Mouse (Mus musculus) heart, adult 10 weeks (tissue): ENCODE results near the gene Ptov1. TPM values are rescaled to one million over a fixed set of nuclear protein-coding genes. Genes with fewer than 3 reads are reported as not detected.

Source experiments
- polyA plus RNA-seq: library from polyadenylated mRNA; stranded (reverse); fragments of 350-450 nt; fragmentation: Illumina TruSeq; extraction: RNeasy Lipid Tissue Mini Kit (QIAGEN cat#74804); gene quantifications from one replicate; pipeline ENCODE4 v1.2.3, GENCODE M21; 2014; ENCODE audit warnings: low read depth, low replicate concordance

Ptov1 gene
- polyA plus RNA-seq, result 169 TPM

GRCm38 (mm10) chr7:44869697-44870528, at the start of gene Ptov1:
Gene Ptov1 (minus strand): TSS chr7:44869788.

GRCm38 (mm10) chr7:44895593-44896434, 26.2 kb upstream of the Ptov1 start, which contains the start of gene Fuz:
Gene Fuz (plus strand): TSS chr7:44896079.

GRCm38 (mm10) chr7:44892276-44892921, 22.8 kb upstream of the Ptov1 start, which contains the start of gene Med25:
Gene Med25 (minus strand): TSS chr7:44892712.

GRCm38 (mm10) chr7:44857042-44857552, 12.5 kb downstream of the Ptov1 start, which contains the start of gene Pnkp:
Gene Pnkp (plus strand): TSS chr7:44857139.

GRCm38 (mm10) chr7:44848561-44849415, 20.8 kb downstream of the Ptov1 start, which contains the start of the genes Akt1s1 and Tbc1d17:
Gene Akt1s1 (plus strand): TSS chr7:44848991.
Gene Tbc1d17 (minus strand): TSS chr7:44849079.

GRCm38 (mm10) chr7:44816470-44817021, 53.0 kb downstream of the Ptov1 start, which contains the start of gene Atf5:
Gene Atf5 (minus strand): TSS chr7:44816658.

GRCm38 (mm10) chr7:44815721-44816469, 53.7 kb downstream of the Ptov1 start, which contains the start of the genes Nup62 and Il4i1:
Gene Nup62 (plus strand): TSS chr7:44816088.
Gene Il4i1 (plus strand): TSS chr7:44816387.

Other genes starting within 250 kb of the Ptov1 start
- gene Myh14, start 198.9 kb downstream of the Ptov1 start, polyA plus RNA-seq, result 60.7 TPM
- gene Izumo2, start 161.0 kb downstream of the Ptov1 start, polyA plus RNA-seq, result not detected
- gene Vrk3, start 121.4 kb downstream of the Ptov1 start, polyA plus RNA-seq, result 27.0 TPM
- not detected for gene Zfp473, start 118.7 kb downstream of the Ptov1 start, polyA plus RNA-seq
- gene Nup62, start 53.7 kb downstream of the Ptov1 start, polyA plus RNA-seq, result 26.2 TPM
- 0.26 TPM for gene Il4i1, start 53.4 kb downstream of the Ptov1 start, polyA plus RNA-seq
- 50.1 TPM for gene Atf5, start 53.1 kb downstream of the Ptov1 start, polyA plus RNA-seq
- gene Akt1s1, start 20.8 kb downstream of the Ptov1 start, polyA plus RNA-seq, result 55.0 TPM
- gene Tbc1d17, start 20.7 kb downstream of the Ptov1 start, polyA plus RNA-seq, result 44.5 TPM
- 19.7 TPM for gene Pnkp, start 12.6 kb downstream of the Ptov1 start, polyA plus RNA-seq
- 74.0 TPM for gene Med25, start 22.9 kb upstream of the Ptov1 start, polyA plus RNA-seq
- gene Fuz, start 26.3 kb upstream of the Ptov1 start, polyA plus RNA-seq, result 21.4 TPM
- 41.3 TPM for gene Ap2a1, start 59.7 kb upstream of the Ptov1 start, polyA plus RNA-seq
- gene Tsks, start 73.4 kb upstream of the Ptov1 start, polyA plus RNA-seq, result not detected
- 3.6 TPM for gene Cpt1c, start 105.1 kb upstream of the Ptov1 start, polyA plus RNA-seq
- 114 TPM for gene Prmt1, start 116.8 kb upstream of the Ptov1 start, polyA plus RNA-seq
- 72.3 TPM for gene Irf3, start 127.9 kb upstream of the Ptov1 start, polyA plus RNA-seq
- 12.3 TPM for gene Bcl2l12, start 128.9 kb upstream of the Ptov1 start, polyA plus RNA-seq
- gene Scaf1, start 146.6 kb upstream of the Ptov1 start, polyA plus RNA-seq, result 34.5 TPM
- 57.4 TPM for gene Rras, start 148.2 kb upstream of the Ptov1 start, polyA plus RNA-seq
- 13.2 TPM for gene Prr12, start 183.1 kb upstream of the Ptov1 start, polyA plus RNA-seq
- gene Nosip, start 192.6 kb upstream of the Ptov1 start, polyA plus RNA-seq, result 40.7 TPM
- gene Prrg2, start 192.9 kb upstream of the Ptov1 start, polyA plus RNA-seq, result 12.4 TPM
- gene Rcn3, start 222.4 kb upstream of the Ptov1 start, polyA plus RNA-seq, result 40.8 TPM
- gene Fcgrt, start 234.1 kb upstream of the Ptov1 start, polyA plus RNA-seq, result 83.1 TPM